Mouse (Mus musculus): ENCODE measurements around the gene Pdxp. TPM values are rescaled to one million over a fixed set of nuclear protein-coding genes. Genes with fewer than 3 reads are reported as not detected.

Pdxp gene
- polyA plus RNA-seq, 1 experiment from 2014 or later: 5.9 TPM

DNA sequence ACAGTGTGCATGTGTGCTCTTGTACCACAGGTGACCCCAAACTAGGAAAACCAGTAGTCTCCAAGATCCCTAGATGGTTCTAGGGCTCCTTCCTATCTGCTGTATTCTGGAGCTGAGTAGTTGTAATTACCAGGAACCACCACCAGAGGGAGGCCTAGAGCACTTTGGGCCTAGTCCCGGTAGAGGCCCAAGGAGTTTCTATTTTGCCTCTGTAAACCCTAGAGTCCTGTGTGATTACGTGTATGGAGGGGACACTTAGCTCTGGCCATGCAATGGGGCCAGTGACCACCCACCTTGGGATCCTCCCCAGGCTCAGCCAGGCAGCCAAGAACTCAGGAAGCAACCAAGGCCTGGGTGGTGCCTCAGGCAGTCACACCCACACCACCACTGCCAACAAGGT lies 10.5 kb upstream of the Pdxp start:
- no peak overlapping the region for H3K4me3 ChIP-seq (replicated peaks; ENCODE audit: low read length)
- no peaks in the 10 kb centered on the region for H3K27me3 ChIP-seq (ENCODE audit: control insufficient read depth, insufficient read depth, low read length)
- H3K9ac ChIP-seq (ENCODE audit: low read length): peak overlapping the region; percentile 66
- WGBS: 3% methylated on average over 2 of the region's 2 CpGs
- no peak overlapping the region for H3K27ac ChIP-seq (ENCODE audit: low read length)
- H3K4me1 ChIP-seq (ENCODE audit: control insufficient read depth, insufficient read depth, low read length): peaks cover 29% of the 10 kb centered on the region
- 0 out of 2 replicates have a peak, but pooled peaks have one; percentile 18 for ATAC-seq (ENCODE audit: insufficient read depth, low FRiP score)
- H3K36me3 ChIP-seq (ENCODE audit: control insufficient read depth, insufficient read depth, low read length): peaks cover 21% of the 10 kb centered on the region; the same call in 1 of the 2 replicates
- H3K4me2 ChIP-seq (ENCODE audit: low read depth, low read length): 0 out of 2 replicates have a peak overlapping the region, but pooled peaks have one; percentile 21
- H3K9me3 ChIP-seq (replicated peaks; ENCODE audit: control insufficient read depth, low read length): no peaks in the 10 kb centered on the region

DNA sequence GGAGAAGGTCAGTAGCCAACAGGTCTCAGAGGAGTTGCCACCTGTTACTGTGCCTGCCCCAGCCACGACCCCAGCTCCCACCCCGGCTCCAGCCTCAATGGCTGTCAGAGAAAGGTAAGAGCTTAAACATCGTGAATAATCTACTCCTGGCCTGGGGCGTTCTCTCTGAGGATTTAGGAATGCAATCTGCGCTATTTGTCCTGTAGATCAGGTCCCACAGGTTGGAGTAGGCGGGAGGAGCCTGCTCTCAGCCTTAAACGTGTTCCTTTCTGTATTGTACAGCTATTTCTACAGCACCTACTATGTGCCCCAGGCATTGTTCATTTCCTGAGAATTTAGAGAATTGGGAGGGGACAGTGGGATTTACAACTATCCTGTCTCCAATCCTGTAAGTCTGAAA lies 5.3 kb upstream of the Pdxp start:
- ATAC-seq (ENCODE audit: insufficient read depth, low FRiP score): no peak
- H3K4me2 ChIP-seq (ENCODE audit: low read depth, low read length): no peak overlapping the region
- peaks cover 28% of the 10 kb centered on the region; the same call in 1 of the 2 replicates for H3K36me3 ChIP-seq (ENCODE audit: control insufficient read depth, insufficient read depth, low read length)
- no peak overlapping the region for H3K9ac ChIP-seq (ENCODE audit: low read length)
- peaks cover 5% of the 10 kb centered on the region for H3K4me1 ChIP-seq (ENCODE audit: control insufficient read depth, insufficient read depth, low read length)
- no peaks in the 10 kb centered on the region for H3K27me3 ChIP-seq (ENCODE audit: control insufficient read depth, insufficient read depth, low read length)
- H3K27ac ChIP-seq (ENCODE audit: low read length): peak overlapping the region; percentile 41; the same call in 1 of the 2 replicates
- H3K9me3 ChIP-seq (replicated peaks; ENCODE audit: control insufficient read depth, low read length): no peaks in the 10 kb centered on the region
- WGBS: 68% methylated on average over 7 of the region's 7 CpGs
- H3K4me3 ChIP-seq (replicated peaks; ENCODE audit: low read length): no peak overlapping the region

DNA sequence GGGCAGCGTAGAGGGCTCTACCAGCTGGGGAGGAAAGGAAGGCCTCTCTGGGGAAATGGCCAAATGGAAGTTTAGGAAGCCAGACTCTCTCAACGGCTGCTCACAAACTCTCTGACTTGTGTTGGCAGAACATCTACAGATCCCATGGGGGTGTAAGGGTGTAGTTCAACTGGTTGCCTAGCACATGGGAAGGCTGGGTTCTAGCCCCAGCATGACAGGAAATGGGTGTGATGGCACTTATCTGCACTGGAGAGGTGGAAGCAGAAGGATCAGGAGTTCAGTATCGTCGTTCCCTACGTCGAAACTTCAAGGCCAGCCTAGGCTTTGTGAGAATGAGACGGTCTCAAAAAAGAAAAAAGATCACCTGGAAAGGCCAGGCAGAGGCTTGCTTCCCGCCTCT lies 4.7 kb upstream of the Pdxp start:
- Histone ChIP-seq H3K27me3 (ENCODE audit: control insufficient read depth, insufficient read depth, low read length) (no peaks in the 10 kb centered on the region), H3K4me1 (ENCODE audit: control insufficient read depth, insufficient read depth, low read length) (peaks cover 3% of the 10 kb centered on the region), H3K9me3 (replicated peaks; ENCODE audit: control insufficient read depth, low read length) (no peaks in the 10 kb centered on the region), H3K36me3 (ENCODE audit: control insufficient read depth, insufficient read depth, low read length) (peaks cover 25% of the 10 kb centered on the region; the same call in 1 of the 2 replicates), H3K27ac (ENCODE audit: low read length) (peak overlapping the region; percentile 10; the same call in 1 of the 2 replicates), H3K4me2 (ENCODE audit: low read depth, low read length) (no peak overlapping the region), H3K9ac (ENCODE audit: low read length) (no peak overlapping the region; the same call in 1 of the 2 replicates), H3K4me3 (replicated peaks; ENCODE audit: low read length) (no peak overlapping the region)
- no peak for ATAC-seq (ENCODE audit: insufficient read depth, low FRiP score)
- WGBS: 81% methylated on average over 8 of the region's 8 CpGs

DNA sequence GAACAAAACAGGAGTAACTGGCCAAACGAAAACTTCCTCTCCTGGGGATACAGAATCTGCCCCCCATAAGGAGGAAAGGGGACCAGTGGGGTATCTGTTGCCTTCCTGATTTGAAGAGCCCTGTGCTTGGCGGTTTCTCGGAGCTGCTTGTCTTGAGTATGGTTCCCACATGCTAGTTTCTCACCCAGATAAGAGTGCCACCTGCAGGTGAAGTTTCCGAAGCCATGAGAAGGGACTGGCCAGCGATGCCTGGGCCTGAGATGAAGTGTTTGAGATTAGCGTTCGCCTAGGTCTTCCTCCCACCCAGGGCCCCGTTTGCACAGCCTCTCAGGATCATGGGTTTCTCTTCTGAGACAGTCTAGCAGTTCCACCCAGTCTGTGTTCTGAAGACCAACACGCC lies 1.7 kb upstream of the Pdxp start:
- Histone ChIP-seq H3K27ac (ENCODE audit: low read length) (no peak overlapping the region), H3K4me2 (ENCODE audit: low read depth, low read length) (no peak overlapping the region), H3K4me1 (ENCODE audit: control insufficient read depth, insufficient read depth, low read length) (peaks cover 22% of the 10 kb centered on the region), H3K27me3 (ENCODE audit: control insufficient read depth, insufficient read depth, low read length) (no peaks in the 10 kb centered on the region; the same call in 1 of the 2 replicates), H3K9ac (ENCODE audit: low read length) (no peak overlapping the region), H3K4me3 (replicated peaks; ENCODE audit: low read length) (no peak overlapping the region), H3K9me3 (replicated peaks; ENCODE audit: control insufficient read depth, low read length) (no peaks in the 10 kb centered on the region), H3K36me3 (ENCODE audit: control insufficient read depth, insufficient read depth, low read length) (peaks cover 20% of the 10 kb centered on the region; the same call in 1 of the 2 replicates)
- ATAC-seq (ENCODE audit: insufficient read depth, low FRiP score): no peak
- WGBS: 42% methylated on average over 9 of the region's 9 CpGs

DNA sequence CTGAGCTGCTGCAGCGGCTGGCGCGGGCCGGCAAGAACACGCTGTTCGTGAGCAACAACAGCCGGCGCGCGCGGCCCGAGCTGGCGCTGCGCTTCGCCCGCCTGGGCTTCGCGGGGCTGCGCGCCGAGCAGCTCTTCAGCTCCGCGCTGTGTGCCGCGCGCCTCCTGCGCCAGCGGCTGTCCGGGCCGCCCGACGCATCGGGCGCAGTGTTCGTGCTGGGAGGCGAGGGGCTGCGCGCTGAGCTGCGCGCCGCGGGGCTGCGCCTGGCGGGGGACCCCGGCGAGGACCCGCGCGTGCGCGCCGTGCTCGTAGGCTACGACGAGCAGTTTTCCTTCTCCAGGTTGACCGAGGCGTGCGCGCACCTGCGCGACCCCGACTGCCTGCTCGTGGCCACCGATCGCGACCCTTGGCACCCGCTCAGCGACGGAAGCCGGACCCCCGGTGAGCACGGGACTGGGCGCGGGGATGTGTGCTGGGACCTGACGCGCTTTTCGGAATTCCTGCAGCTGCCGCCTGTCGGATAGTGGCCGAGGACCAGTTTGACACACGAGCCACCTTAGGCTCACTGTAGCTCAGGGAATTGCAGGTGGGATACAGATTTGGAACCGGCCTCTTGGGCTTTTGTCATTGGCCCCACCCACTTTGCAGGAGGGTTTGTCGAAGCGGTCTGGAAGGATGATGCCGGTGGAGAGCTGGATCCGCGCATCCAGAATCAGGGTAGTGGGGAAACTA lies 538 bp downstream of the Pdxp start:
- Histone ChIP-seq H3K9me3 (replicated peaks; ENCODE audit: control insufficient read depth, low read length) (no peaks in the 10 kb centered on the region), H3K36me3 (ENCODE audit: control insufficient read depth, insufficient read depth, low read length) (peaks cover 12% of the 10 kb centered on the region; the same call in 1 of the 2 replicates), H3K9ac (ENCODE audit: low read length) (peak overlapping the region; percentile 84), H3K27ac (ENCODE audit: low read length) (peak overlapping the region; percentile 84), H3K4me3 (replicated peaks; ENCODE audit: low read length) (peak overlapping the region; percentile 68), H3K4me1 (ENCODE audit: control insufficient read depth, insufficient read depth, low read length) (peaks cover 22% of the 10 kb centered on the region), H3K27me3 (ENCODE audit: control insufficient read depth, insufficient read depth, low read length) (no peaks in the 10 kb centered on the region; the same call in 1 of the 2 replicates), H3K4me2 (ENCODE audit: low read depth, low read length) (peak overlapping the region; percentile 100)
- ATAC-seq (ENCODE audit: insufficient read depth, low FRiP score): peak; percentile 49
- under 1% methylated on average over 87 of the region's 87 CpGs for WGBS

DNA sequence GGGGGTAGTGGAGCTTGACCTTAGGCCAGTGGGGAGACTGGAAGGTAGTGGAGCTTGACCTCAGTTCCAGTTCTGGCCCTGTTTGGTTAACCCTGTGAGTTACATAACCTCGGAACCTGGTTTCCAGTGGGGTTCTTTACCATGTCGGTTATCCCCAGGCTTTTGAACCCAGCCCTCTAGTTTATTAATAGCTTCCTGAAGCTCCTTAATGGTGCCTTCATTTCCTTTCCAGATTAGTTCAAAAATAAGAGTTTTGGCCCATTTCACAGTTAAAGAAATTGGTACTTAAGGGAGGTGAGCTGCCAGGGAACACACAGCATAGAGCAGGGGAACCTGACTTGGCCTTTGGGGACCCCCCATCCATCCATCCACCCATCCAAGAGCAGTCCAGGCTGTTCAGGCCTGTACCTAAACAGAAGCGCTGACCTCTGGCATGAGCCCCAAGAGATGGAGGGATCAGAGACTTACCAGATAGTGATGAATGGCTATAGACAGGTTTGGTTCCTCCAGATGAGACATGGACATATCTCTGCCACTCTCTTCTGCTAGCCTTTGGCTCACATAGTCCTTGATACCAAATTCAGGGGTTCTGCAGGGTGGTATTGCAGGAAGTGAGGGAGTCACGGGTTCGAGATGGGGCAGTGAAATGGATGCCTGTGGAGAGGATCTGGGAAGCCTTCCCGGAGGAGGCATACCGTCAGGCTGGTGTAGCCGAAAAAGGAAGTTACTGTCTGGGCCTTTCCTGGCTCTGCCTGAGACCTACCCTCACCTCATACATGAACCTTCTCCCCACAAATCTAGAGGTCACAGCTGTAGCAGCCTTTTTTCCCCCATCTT lies 1.3 kb downstream of the Pdxp start:
- no peak overlapping the region for H3K27ac ChIP-seq (ENCODE audit: low read length)
- ATAC-seq (ENCODE audit: insufficient read depth, low FRiP score): no peak
- H3K9ac ChIP-seq (ENCODE audit: low read length): peak overlapping the region; percentile 84
- no peaks in the 10 kb centered on the region for H3K9me3 ChIP-seq (replicated peaks; ENCODE audit: control insufficient read depth, low read length)
- H3K4me3 ChIP-seq (replicated peaks; ENCODE audit: low read length): peak overlapping the region; percentile 68
- H3K4me1 ChIP-seq (ENCODE audit: control insufficient read depth, insufficient read depth, low read length): peaks cover 22% of the 10 kb centered on the region
- peaks cover 7% of the 10 kb centered on the region; the same call in 1 of the 2 replicates for H3K36me3 ChIP-seq (ENCODE audit: control insufficient read depth, insufficient read depth, low read length)
- no peaks in the 10 kb centered on the region; the same call in 1 of the 2 replicates for H3K27me3 ChIP-seq (ENCODE audit: control insufficient read depth, insufficient read depth, low read length)
- WGBS: 49% methylated on average over 8 of the region's 8 CpGs
- H3K4me2 ChIP-seq (ENCODE audit: low read depth, low read length): peak overlapping the region; percentile 100

DNA sequence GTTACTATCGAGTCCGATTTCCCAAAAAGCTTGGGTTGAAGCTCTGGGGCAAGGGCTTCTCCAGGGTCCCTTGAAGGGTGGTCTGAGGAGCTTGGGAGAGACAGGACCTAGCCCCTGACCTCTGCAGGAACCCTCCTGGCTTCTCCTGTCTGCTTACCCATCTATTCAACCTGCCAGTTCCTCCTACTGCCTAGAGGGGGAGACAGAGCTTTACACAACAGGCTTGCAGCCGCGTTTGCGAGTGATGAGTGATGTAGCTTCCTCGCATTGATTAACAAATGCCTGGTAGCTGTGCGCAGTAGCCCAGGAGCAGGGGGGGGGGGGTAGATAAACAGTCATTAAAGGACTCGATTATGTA lies 1.9 kb downstream of the Pdxp start:
- Histone ChIP-seq H3K9ac (ENCODE audit: low read length) (peak overlapping the region; percentile 44), H3K9me3 (replicated peaks; ENCODE audit: control insufficient read depth, low read length) (no peaks in the 10 kb centered on the region), H3K27me3 (ENCODE audit: control insufficient read depth, insufficient read depth, low read length) (no peaks in the 10 kb centered on the region; the same call in 1 of the 2 replicates), H3K36me3 (ENCODE audit: control insufficient read depth, insufficient read depth, low read length) (peaks cover 3% of the 10 kb centered on the region; the same call in 1 of the 2 replicates), H3K27ac (ENCODE audit: low read length) (no peak overlapping the region), H3K4me2 (ENCODE audit: low read depth, low read length) (peak overlapping the region; percentile 100), H3K4me1 (ENCODE audit: control insufficient read depth, insufficient read depth, low read length) (peaks cover 22% of the 10 kb centered on the region), H3K4me3 (replicated peaks; ENCODE audit: low read length) (peak overlapping the region; percentile 68)
- ATAC-seq (ENCODE audit: insufficient read depth, low FRiP score): no peak
- 8% methylated on average over 8 of the region's 8 CpGs for WGBS

DNA sequence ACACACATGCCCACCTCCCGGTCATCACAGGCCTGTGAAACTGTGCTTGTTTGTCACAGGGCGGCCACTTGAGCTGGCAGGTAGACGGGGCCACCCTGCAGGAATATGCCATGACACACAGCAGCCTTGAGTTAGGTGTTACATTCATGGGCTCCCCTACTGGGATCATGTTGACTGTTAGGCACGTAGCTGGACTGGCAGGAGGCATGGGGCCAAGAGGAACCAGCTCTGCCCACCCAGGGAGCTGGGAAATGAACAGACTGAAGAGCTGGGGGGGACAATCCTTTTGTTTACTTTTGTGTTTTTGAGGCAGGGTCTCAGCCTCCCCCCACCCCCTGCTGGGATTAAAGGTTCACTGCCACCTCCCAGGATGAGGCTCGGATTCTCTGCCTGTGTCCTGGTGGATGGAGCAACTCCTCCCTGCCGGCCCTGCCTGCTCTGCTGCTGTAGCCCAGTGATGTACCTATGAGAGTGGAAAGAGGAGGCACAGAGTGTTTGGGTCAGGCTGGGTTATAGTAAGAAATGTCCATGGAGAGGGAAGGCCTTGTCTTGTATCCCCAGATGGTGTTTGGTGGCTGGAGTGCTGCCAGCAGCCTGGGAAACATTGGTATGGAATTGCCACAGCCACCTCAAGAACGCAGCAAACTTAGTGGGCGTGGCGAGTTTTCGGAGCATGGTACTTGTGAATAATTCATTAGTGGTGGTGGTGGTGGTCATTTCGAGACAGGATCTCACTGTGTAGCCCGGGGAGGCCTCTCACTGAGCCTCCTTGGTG lies 2.5 kb downstream of the Pdxp start:
- no peak for ATAC-seq (ENCODE audit: insufficient read depth, low FRiP score)
- Histone ChIP-seq H3K4me3 (replicated peaks; ENCODE audit: low read length) (peak overlapping the region; percentile 26), H3K4me2 (ENCODE audit: low read depth, low read length) (peak overlapping the region; percentile 100), H3K36me3 (ENCODE audit: control insufficient read depth, insufficient read depth, low read length) (no peaks in the 10 kb centered on the region), H3K9me3 (replicated peaks; ENCODE audit: control insufficient read depth, low read length) (no peaks in the 10 kb centered on the region), H3K27ac (ENCODE audit: low read length) (no peak overlapping the region), H3K27me3 (ENCODE audit: control insufficient read depth, insufficient read depth, low read length) (no peaks in the 10 kb centered on the region; the same call in 1 of the 2 replicates), H3K9ac (ENCODE audit: low read length) (peak overlapping the region; percentile 44), H3K4me1 (ENCODE audit: control insufficient read depth, insufficient read depth, low read length) (peaks cover 22% of the 10 kb centered on the region)
- WGBS: 69% methylated on average over 12 of the region's 12 CpGs
